Mouse (Mus musculus) limb, embryonic 14.5 days (tissue): ENCODE data around the gene Tmem221. TPM values are rescaled to one million over a fixed set of nuclear protein-coding genes. Genes with fewer than 3 reads are reported as not detected.

ENCODE experiments used
- ATAC-seq: fragments of 200-750 bp; cut with Nextera tagmentation; 2 replicates; pipeline ENCODE4 v1.8.0; 2017; ENCODE audit warnings: low read depth, moderate number of reproducible peaks, moderate TSS enrichment; ENCODE audit not compliant: low FRiP score
- DNase-seq: peaks from one replicate; pipeline ENCODE4 v3.0.0-alpha.2; 2015; ENCODE audit warnings: low spot score
- H3K27ac ChIP-seq: fragments of 300-500 bp; sonication (generic); replicated peaks from 2 replicates; pipeline ENCODE4 v1.5.1; 2014; ENCODE audit warnings: low read depth, mild to moderate bottlenecking, low read length, moderate library complexity, mixed read lengths
- H3K27me3 ChIP-seq: fragments of 300-500 bp; sonication (generic); 2 replicates; pipeline ENCODE4 v1.6.1; 2014; ENCODE audit warnings: low read length, mixed read lengths; ENCODE audit not compliant: control insufficient read depth, insufficient read depth
- H3K36me3 ChIP-seq: fragments of 300-500 bp; sonication (generic); 2 replicates; pipeline ENCODE4 v1.6.1; 2014; ENCODE audit warnings: mild to moderate bottlenecking, low read length, moderate library complexity, mixed read lengths; ENCODE audit not compliant: control insufficient read depth, insufficient read depth
- H3K4me1 ChIP-seq: fragments of 300-500 bp; sonication (generic); 2 replicates; pipeline ENCODE4 v1.6.1; 2014; ENCODE audit warnings: antibody characterized with exemption, low read length, mixed read lengths; ENCODE audit not compliant: control insufficient read depth, insufficient read depth
- H3K4me2 ChIP-seq: fragments of 300-500 bp; sonication (generic); replicated peaks from 2 replicates; pipeline ENCODE4 v1.6.1; 2014; ENCODE audit warnings: low read depth, mild to moderate bottlenecking, low read length, moderate library complexity; ENCODE audit not compliant: severe bottlenecking
- H3K4me3 ChIP-seq: fragments of 300-500 bp; sonication (generic); replicated peaks from 2 replicates; pipeline ENCODE4 v1.5.1; 2014; ENCODE audit warnings: low read length
- H3K9ac ChIP-seq: fragments of 300-500 bp; sonication (generic); 2 replicates; pipeline ENCODE4 v1.6.1; 2014; ENCODE audit warnings: mild to moderate bottlenecking, low read depth, low read length, moderate library complexity; ENCODE audit not compliant: severe bottlenecking
- H3K9me3 ChIP-seq: fragments of 300-500 bp; sonication (generic); 2 replicates; pipeline ENCODE4 v1.6.1; 2016; ENCODE audit warnings: low read length; ENCODE audit not compliant: control insufficient read depth
- POLR2A ChIP-seq: fragments of 200-500 bp; IDR thresholded peaks from 2 replicates; pipeline ENCODE4 v1.8.0; 2012; ENCODE audit warnings: inconsistent platforms, mild to moderate bottlenecking, moderate library complexity, borderline replicate concordance; ENCODE audit not compliant: insufficient read depth, insufficient read length; ENCODE audit errors: extremely low read depth
- WGBS: fragments of 180-500 bp; shearing (Covaris S2); extraction: QIAGEN DNeasy Blood & Tissue Kit; methylation state at CpG from one replicate; pipeline ENCODE4 v1.1.7; 2014; 5-methylcytosine and 5-hydroxymethylcytosine counted together
- polyA plus RNA-seq, 2 experiments: library from polyadenylated mRNA; depleted of rRNA in 1 of 2; stranded (reverse) in 1 of 2; unstranded in 1 of 2; fragments of >200 nt; fragmentation: Nextera tagmentation in 1 of 2; extraction: Ambion mirVana in 1 of 2; gene quantifications; 2 replicates each; pipeline versions ENCODE4 v1.2.1 to v1.2.3; 2012 to 2014

The Tmem221 gene
- polyA plus RNA-seq (2012; rRNA removed) = 0.34 and 0.59 TPM in 2 replicates
- 0.48 and 0.89 TPM in 2 replicates for polyA plus RNA-seq (2014; fragmentation: Nextera tagmentation; extraction: Ambion mirVana)

- peak within 1 kb of the TSS; percentile 50 for H3K4me2 ChIP-seq
- ATAC-seq (peak; percentile 18; the same call in 1 of the 2 replicates), DNase-seq (no peak)
- WGBS = 5% methylated on average over 68 of the region's 70 CpGs
- no peaks in the 10 kb centered on the region for H3K9me3 ChIP-seq
- H3K36me3 ChIP-seq = no peaks in the 10 kb centered on the region
- H3K27ac ChIP-seq = no peak within 1 kb of the TSS
- H3K9ac ChIP-seq = peak within 1 kb of the TSS; percentile 40; the same call in 1 of the 2 replicates
- H3K27me3 ChIP-seq = peaks cover 74% of the 10 kb centered on the region
- peaks cover 6% of the 10 kb centered on the region for H3K4me1 ChIP-seq
- no peak for TF ChIP-seq POLR2A
- peak within 1 kb of the TSS; percentile 36 for H3K4me3 ChIP-seq
Observed at GRCm38 (mm10) chr8:71558071-71558957, at the start of gene Tmem221. Gene Tmem221 (minus strand): TSS chr8:71558871.

GRCm38 (mm10) chr8:71604021-71604420 is 45.4 kb upstream of the Tmem221 start:
- 39% methylated on average over 7 of the region's 7 CpGs for WGBS
- Histone ChIP-seq H3K36me3 (no peaks in the 10 kb centered on the region), H3K9me3 (no peaks in the 10 kb centered on the region), H3K27ac (no peak overlapping the region), H3K4me2 (no peak overlapping the region), H3K4me3 (no peak overlapping the region), H3K27me3 (peaks cover 17% of the 10 kb centered on the region), H3K4me1 (peaks cover 9% of the 10 kb centered on the region; the same call in 1 of the 2 replicates), H3K9ac (no peak overlapping the region)
- DNase-seq (no peak), ATAC-seq (no peak)
- no peak for TF ChIP-seq POLR2A

- peak overlapping the region; percentile 40 for H3K4me3 ChIP-seq
- no peaks in the 10 kb centered on the region for H3K9me3 ChIP-seq
- ATAC-seq = peak; percentile 78
- no peak for TF ChIP-seq POLR2A
- peaks cover 17% of the 10 kb centered on the region for H3K27me3 ChIP-seq
- peaks cover 9% of the 10 kb centered on the region; the same call in 1 of the 2 replicates for H3K4me1 ChIP-seq
- DNase-seq = peak; percentile 75
- H3K4me2 ChIP-seq = peak overlapping the region; percentile 74
- no peak overlapping the region for H3K27ac ChIP-seq
- H3K9ac ChIP-seq = peak overlapping the region; percentile 46
- no peaks in the 10 kb centered on the region for H3K36me3 ChIP-seq
- 1% methylated on average over 31 of the region's 32 CpGs for WGBS
Observed at GRCm38 (mm10) chr8:71602666-71603334, 44.1 kb upstream of the Tmem221 start.

- no peak for DNase-seq
- peak; percentile 7; the same call in 1 of the 2 replicates for ATAC-seq
- H3K36me3 ChIP-seq = no peaks in the 10 kb centered on the region
- WGBS = 3% methylated on average over 61 of the region's 65 CpGs
- peak overlapping the region; percentile 74 for H3K4me2 ChIP-seq
- peaks cover 17% of the 10 kb centered on the region for H3K27me3 ChIP-seq
- no peak overlapping the region for H3K27ac ChIP-seq
- no peak for TF ChIP-seq POLR2A
- peak overlapping the region; percentile 40 for H3K4me3 ChIP-seq
- H3K9ac ChIP-seq = peak overlapping the region; percentile 46
- H3K9me3 ChIP-seq = no peaks in the 10 kb centered on the region
- peaks cover 9% of the 10 kb centered on the region; the same call in 1 of the 2 replicates for H3K4me1 ChIP-seq
Observed at GRCm38 (mm10) chr8:71601939-71602665, 43.4 kb upstream of the Tmem221 start.
